Mouse (Mus musculus) hindbrain, embryonic 12.5 days (tissue): Measurements from ENCODE around the gene Lypd3. TPM values are rescaled to one million over a fixed set of nuclear protein-coding genes. Genes with fewer than 3 reads are reported as not detected.
"Not testable (repeated sequence)": the region's sequence is repeated elsewhere in the genome, so short reads cannot be mapped to it uniquely, and the experiment has no call there.

Experiments used
- ATAC-seq: fragments of 200-750 bp; cut with Nextera tagmentation; 2 replicates; pipeline ENCODE4 v1.8.0; 2017; ENCODE audit warnings: moderate TSS enrichment; ENCODE audit not compliant: low FRiP score
- H3K27ac ChIP-seq: fragments of 300-500 bp; sonication (generic); 2 replicates; pipeline ENCODE4 v1.5.1; 2016; ENCODE audit warnings: mild to moderate bottlenecking
- H3K27me3 ChIP-seq: fragments of 300-500 bp; sonication (generic); 2 replicates; pipeline ENCODE4 v1.6.1; 2016; ENCODE audit warnings: mild to moderate bottlenecking
- H3K36me3 ChIP-seq: fragments of 300-500 bp; sonication (generic); 2 replicates; pipeline ENCODE4 v1.6.1; 2016; ENCODE audit warnings: mild to moderate bottlenecking
- H3K4me1 ChIP-seq: fragments of 300-500 bp; sonication (generic); 2 replicates; pipeline ENCODE4 v1.6.1; 2016
- H3K4me2 ChIP-seq: fragments of 300-500 bp; sonication (generic); replicated peaks from 2 replicates; pipeline ENCODE4 v1.6.1; 2016; ENCODE audit warnings: mild to moderate bottlenecking
- H3K4me3 ChIP-seq: fragments of 300-500 bp; sonication (generic); 2 replicates; pipeline ENCODE4 v1.5.1; 2016; ENCODE audit warnings: mild to moderate bottlenecking
- H3K9ac ChIP-seq: fragments of 300-500 bp; sonication (generic); 2 replicates; pipeline ENCODE4 v1.6.1; 2016; ENCODE audit warnings: mild to moderate bottlenecking, moderate library complexity
- H3K9me3 ChIP-seq: fragments of 300-500 bp; sonication (generic); replicated peaks from 2 replicates; pipeline ENCODE4 v1.6.1; 2016; ENCODE audit warnings: mild to moderate bottlenecking
- WGBS: fragments of 180-500 bp; shearing (Covaris S2); methylation state at CpG from one replicate; pipeline ENCODE4 v1.1.7; 2016; 5-methylcytosine and 5-hydroxymethylcytosine counted together
- polyA plus RNA-seq: library from polyadenylated mRNA; unstranded; fragments of >200 nt; fragmentation: Nextera tagmentation; extraction: Ambion mirVana; gene quantifications from 2 replicates; pipeline ENCODE4 v1.2.1, GENCODE M21; 2016

The Lypd3 gene
- polyA plus RNA-seq, 1 experiment from 2014 or later = 1.5 TPM

DNA sequence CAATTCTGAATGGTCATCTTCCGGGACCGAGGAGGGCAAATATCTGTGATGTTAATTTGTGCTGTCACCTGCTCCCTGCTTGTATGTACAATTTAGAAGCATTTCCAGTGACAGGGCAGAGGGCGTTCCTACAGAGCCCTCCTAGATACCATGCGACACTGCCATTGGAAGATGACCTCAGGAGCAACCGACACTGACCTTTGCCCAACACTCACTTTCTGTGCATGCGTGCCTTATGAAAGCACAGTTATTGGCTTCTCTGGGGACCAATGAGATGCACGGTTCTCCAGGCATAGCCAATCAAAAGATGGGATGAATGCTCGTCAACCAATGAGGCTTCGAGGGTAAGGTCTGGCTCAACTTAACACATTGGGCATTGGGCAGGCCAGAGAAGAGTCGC lies 51.2 kb downstream of the Lypd3 start:
- not testable (repeated sequence) for H3K27me3 ChIP-seq, H3K36me3 ChIP-seq, H3K9ac ChIP-seq, H3K4me2 ChIP-seq, H3K4me3 ChIP-seq, H3K4me1 ChIP-seq, H3K27ac ChIP-seq, ATAC-seq, H3K9me3 ChIP-seq
- 91% methylated on average over 10 of the region's 10 CpGs for WGBS

Other genes starting within 250 kb of the Lypd3 start
- 28.9 and 29.5 TPM in 2 replicates for gene Smg9, start 236.9 kb upstream of the Lypd3 start, polyA plus RNA-seq
- gene Irgc1, start 184.3 kb upstream of the Lypd3 start, polyA plus RNA-seq = not detected in 2 replicates
- 0.59 and 0.95 TPM in 2 replicates for gene Plaur, start 174.1 kb upstream of the Lypd3 start, polyA plus RNA-seq
- 41.3 and 42.3 TPM in 2 replicates for gene Cadm4, start 154.5 kb upstream of the Lypd3 start, polyA plus RNA-seq
- 155 and 160 TPM in 2 replicates for gene Zfp428, start 129.5 kb upstream of the Lypd3 start, polyA plus RNA-seq
- 1.9 TPM in 2 replicates for gene AC161166.1, start 124.1 kb upstream of the Lypd3 start, polyA plus RNA-seq
- 29.0 and 34.1 TPM in 2 replicates for gene Irgq, start 105.9 kb upstream of the Lypd3 start, polyA plus RNA-seq
- not detected in 2 replicates for gene Pinlyp, start 90.4 kb upstream of the Lypd3 start, polyA plus RNA-seq
- 75.9 and 87.9 TPM in 2 replicates for gene Xrcc1, start 90.3 kb upstream of the Lypd3 start, polyA plus RNA-seq
- 14.2 and 15.4 TPM in 2 replicates for gene Ethe1, start 49.0 kb upstream of the Lypd3 start, polyA plus RNA-seq
- gene Zfp575, start 48.9 kb upstream of the Lypd3 start, polyA plus RNA-seq = 5.1 and 5.5 TPM in 2 replicates
- gene Phldb3, start 25.8 kb upstream of the Lypd3 start, polyA plus RNA-seq = 0.09 TPM in 1 of 2 replicates, not detected in the other
- gene Tex101, start 40.1 kb downstream of the Lypd3 start, polyA plus RNA-seq = not detected in 2 replicates
- not detected in 2 replicates for gene BC049730, start 72.7 kb downstream of the Lypd3 start, polyA plus RNA-seq
- gene Gm4763, start 90.4 kb downstream of the Lypd3 start, polyA plus RNA-seq = not detected in 2 replicates
- gene Cd177, start 123.8 kb downstream of the Lypd3 start, polyA plus RNA-seq = 0.23 and 0.39 TPM in 2 replicates
- gene Ceacam10, start 140.7 kb downstream of the Lypd3 start, polyA plus RNA-seq = not detected in 2 replicates
- gene Gm9844, start 225.7 kb downstream of the Lypd3 start, polyA plus RNA-seq = 28.6 and 37.8 TPM in 2 replicates
- gene Lypd4, start 233.4 kb downstream of the Lypd3 start, polyA plus RNA-seq = not detected in 2 replicates
- 0.27 TPM in 1 of 2 replicates, not detected in the other for gene Dmrtc2, start 233.5 kb downstream of the Lypd3 start, polyA plus RNA-seq
- 1,212 and 1,459 TPM in 2 replicates for gene Rps19, start 247.8 kb downstream of the Lypd3 start, polyA plus RNA-seq